Mouse (Mus musculus) thymus, postnatal 0 days (tissue): ENCODE measurements around the gene Olfr876. TPM values are rescaled to one million over a fixed set of nuclear protein-coding genes. Genes with fewer than 3 reads are reported as not detected.

Source experiments
- DNase-seq: peaks from one replicate; pipeline ENCODE4 v3.0.0-alpha.2; 2015; ENCODE audit warnings: low spot score
- polyA plus RNA-seq: library from polyadenylated mRNA; unstranded; fragments of >200 nt; fragmentation: Nextera tagmentation; extraction: Ambion mirVana; gene quantifications from 2 replicates; pipeline ENCODE4 v1.2.1, GENCODE M21; 2015

Olfr876 gene
- polyA plus RNA-seq, result not detected in 2 replicates

DNA sequence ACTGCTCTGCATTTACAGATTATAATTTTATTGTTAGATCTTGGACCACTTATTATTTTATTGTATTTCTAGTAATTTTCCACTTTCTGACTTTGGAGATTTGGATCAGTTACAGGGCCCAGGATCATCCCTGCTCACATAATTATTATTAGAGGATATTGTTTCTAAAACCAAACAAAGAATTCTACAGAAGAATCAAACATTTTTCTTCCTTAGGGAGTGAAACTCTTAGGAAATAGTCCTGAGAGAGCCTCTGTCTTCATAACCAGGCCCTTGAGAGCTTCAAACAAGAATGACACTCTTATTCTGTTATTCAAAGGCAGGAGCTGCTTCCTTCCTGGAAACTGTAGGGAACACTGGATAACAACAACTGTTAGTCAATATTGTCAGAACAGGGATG is at the start of gene Olfr876:
Gene Olfr876, plus strand, starts transcription at position 301 of the 400 bp plus-strand sequence.
- DNase-seq, result no peak

DNA sequence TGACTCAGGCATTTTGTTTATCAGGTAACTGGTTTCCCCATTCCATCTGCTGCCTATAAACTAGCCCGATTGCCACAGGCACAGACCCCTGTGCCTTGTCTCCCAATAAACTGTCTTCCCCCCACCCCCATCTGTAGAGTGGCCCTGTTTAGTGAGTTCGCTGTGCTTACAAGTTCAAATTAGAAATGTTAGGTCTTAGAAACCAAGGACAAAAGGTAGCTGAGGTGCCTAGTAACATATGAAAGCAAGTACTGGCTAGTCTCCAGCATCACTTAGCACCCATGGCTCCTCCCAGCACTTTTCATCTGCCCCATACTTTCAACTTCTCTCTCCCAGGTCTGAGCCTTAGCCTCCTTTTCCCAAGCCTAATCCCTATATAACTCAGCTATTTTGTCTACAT is 41.1 kb upstream of the Olfr876 start:
- no peak for DNase-seq

DNA sequence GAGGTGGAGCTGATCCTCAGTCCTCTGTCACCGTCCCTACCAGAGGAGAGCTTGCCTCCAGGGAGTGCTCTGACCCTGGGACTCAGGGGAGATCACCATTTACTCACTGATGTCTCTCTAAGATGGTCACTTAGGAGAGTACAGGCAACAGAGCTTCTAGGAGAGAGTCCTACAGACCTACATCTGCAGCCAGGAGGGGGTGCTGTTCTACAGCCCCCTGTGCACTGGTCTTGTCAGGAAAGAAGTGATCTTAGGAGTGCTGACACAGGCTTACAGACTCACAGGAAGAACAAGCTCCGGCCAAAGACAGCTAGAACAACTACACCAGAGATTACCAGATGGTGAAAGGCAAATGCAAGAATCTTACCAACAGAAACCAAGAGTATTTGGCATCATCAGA is 40.3 kb upstream of the Olfr876 start:
- DNase-seq, result no peak

DNA sequence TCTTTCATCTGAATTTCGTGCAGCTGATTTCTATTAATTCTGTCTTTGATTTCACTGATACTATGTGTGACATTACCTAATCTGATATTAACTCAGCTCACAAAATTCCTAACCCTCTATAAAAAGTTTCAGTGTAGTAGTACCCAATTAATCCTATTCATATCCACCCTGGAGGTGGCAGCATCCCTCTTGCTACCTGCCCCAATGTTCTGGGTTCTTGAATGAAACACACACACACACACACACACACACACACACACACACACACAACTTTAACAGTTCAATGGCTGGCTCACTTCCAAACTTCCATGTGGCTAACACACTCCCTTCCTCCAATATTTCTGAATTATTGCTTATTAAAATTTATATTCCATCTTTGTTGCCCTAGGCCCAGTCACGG is 32.2 kb upstream of the Olfr876 start:
- DNase-seq, result no peak

DNA sequence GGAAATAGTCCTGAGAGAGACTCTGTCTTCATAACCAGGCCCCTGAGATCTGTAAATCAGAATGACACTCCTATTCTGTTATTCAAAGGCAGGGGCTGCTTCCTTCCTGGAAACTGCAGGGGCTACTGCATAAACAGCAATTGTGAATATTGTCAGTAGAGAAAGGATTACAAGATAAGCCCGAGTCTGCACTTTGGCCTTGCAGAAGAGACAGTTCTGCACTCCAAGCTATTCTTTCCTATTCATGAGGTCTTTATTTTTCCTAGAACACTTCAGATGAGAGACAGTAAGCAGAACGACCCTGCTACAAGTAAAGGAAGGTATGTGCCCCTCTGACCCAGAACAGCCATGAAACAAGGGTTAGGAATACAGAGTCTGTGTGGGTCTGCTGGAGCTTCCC is 31.1 kb upstream of the Olfr876 start, which contains the start of gene Olfr875:
Gene Olfr875, plus strand, starts transcription at position 99 of the 400 bp plus-strand sequence.
- no peak for DNase-seq

DNA sequence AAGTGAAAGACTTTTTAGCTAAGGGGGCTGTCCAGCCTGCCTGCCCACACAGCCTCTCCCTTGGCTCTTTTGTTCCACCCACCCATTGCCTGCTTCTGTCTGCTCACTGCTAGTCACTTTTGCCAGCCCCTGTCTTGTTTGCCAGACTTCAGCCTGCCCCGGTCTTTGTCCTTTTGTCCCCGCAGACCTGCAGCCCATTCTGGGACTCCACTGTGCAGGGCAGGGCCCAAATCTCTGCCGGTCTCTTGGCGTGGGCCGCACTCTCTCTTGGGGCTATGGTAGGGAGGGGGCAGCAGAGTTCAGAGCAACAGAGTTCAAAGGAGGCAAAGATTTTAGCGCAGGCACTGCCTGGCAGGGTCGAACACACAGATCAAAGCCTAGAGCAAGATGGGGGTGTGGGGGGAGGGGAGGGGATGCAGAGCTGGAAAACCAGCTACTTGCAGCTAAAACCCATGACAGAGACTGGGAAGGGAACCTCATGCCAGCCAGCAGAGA is 20.0 kb upstream of the Olfr876 start:
- DNase-seq, result no peak

DNA sequence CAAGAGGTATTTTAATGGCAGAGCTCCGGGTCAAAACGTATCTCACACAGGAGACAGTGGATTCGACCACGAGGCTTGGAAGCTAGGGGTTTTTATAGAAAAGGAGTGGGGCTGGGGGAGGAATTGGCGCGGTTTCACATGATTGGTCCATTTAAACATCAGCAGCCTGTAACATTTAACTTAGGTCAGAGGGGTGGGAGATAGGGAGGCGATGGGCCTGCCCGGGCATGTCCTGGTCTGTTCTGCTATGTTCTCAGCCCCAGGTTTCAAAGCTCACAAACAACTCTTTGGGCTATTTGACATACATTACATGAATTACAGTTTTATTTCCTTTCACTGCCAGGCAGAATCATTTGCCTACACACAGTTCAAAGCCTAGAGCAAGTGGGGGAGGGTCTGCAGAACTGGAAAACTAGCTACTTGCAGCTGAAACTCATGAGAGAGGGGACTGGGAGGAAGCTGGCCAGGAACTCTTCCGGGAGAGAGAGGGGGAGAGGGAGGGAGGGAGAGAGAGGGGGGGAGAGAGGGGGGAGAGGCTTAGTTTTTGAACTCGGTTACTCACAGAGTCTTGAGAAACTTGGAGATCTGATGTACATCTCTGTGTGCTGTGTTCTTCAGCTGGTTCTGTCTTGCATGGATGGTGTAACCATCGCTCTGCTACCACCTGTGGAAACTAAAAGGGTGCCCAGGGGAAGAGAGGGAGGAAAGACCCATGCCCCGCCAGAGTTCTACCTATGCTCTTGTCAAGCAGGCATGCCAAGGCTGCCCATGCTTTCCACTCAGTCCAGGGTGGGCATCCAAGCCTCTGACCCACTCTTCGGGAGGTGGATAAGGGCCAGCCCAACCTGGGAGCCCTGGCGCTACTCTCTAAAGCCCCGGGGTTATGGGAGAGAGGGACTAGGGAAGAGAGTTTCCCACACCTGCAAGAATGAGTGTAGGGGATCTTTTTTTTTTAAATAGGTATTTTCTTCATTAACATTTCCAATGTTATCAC is 19.1 kb upstream of the Olfr876 start:
- DNase-seq, result peak; percentile 1

DNA sequence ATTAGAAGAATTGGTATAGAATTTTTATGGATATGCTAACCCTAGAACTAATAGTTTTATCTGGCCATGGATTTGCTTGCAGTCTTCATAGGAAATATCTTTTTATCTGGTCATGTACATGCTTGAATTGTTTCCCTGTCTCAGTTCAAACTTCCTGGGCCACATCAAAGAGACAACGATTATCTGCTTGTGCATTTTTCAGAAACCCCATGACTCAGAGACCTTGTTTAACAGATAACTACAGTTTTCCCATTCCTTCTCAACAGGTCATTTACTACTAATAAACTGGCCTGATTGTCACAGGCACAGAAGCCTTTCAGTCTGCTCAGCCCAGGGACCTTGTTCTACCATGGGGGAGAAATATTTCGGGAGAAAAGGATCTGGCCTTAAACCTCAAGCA is 16.4 kb upstream of the Olfr876 start:
- DNase-seq, result no peak

DNA sequence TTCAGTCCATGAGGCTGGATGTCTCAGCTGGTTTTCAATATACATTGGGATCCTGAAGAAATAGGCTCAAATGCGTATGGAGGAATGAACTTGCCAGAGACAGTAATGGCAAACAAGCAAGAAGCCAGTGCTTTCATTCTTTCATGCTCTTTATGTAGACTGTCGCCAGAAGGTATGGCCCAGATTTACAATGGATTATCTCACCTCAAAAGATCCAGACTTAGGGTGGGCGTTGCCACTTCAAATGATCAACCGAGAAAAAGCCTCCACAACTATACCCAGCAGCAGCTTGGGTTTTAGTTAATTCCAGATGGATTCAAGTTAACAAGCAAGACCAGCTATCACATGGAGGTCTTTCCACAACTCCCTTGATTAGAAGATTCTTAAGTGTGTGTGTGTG is 776 bp upstream of the Olfr876 start:
- no peak for DNase-seq

DNA sequence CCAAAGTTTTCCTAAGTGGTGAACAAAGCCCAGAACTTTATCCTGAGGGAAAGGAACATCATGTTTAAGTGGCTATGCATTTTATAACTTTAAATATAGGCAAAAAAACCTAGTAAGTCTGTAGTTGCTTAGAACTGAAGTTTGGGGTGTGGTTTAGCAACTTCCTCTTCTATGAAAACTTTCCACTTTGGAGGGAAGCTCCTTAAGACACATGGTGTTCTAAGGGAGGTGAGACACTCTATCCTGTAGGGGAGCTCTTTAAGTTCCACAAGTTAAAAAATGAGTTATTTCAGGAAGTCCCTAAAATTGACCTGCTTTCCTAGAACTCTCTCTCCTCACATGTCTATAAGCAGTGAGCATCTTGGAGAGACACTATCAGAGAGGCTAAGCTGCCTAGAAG is 4.4 kb downstream of the Olfr876 start:
- no peak for DNase-seq

DNA sequence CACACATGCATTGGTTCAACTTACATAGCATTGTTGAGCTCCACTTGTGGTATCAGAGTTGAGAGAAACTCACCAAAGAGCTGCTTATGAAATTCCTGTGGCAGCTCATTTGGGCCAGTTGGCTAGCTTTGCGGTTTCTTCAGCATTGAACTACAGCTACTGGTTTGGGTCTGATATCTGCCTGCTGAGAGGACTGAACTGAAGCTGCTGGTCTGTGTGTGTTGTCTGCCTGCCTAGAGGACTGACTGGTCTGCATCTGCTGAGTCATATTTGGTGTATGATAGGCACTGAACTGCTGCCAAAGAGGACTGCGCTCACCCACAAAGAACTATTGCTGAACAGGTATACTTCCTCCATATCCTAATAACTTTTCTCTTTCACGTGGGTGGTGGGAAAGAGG is 5.6 kb downstream of the Olfr876 start:
- no peak for DNase-seq

DNA sequence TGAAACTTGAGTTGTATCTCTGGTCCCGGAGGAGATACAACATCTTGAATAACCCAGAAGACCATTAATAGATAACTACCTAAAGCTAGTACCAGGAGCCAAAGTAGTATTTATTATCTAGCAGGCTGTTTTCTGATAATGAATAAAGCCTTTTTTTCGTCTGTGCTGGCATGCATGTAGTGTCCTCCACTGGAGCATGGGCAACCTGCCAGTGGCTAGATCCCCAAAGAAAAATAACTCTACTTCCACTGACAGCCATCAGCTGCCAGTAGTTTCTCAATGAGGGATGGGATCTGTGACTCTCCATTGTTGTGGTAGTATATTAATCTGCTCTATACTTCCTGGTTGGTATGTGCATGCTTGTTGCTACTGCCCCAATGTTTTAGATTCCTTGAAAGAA is 6.1 kb downstream of the Olfr876 start:
- no peak for DNase-seq

DNA sequence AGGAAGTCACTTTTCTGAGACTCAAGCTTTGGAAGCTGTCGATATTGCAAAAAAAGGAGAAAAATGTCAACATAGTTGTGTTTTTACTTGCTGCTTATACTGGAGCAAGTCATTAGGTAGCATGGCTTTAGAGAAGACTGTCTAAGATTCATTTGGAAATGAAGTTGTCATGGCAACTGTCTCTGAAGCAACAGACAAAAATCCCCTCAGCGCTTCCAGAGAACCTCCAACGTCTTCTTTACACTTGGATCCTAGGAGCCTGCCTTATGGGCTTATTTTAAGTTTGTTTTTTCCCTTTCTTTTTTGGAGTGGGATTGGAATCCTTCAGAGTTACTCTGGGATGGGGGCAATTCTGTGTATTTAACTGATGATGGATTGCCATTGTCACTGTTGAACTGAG is 11.9 kb downstream of the Olfr876 start:
- no peak for DNase-seq

DNA sequence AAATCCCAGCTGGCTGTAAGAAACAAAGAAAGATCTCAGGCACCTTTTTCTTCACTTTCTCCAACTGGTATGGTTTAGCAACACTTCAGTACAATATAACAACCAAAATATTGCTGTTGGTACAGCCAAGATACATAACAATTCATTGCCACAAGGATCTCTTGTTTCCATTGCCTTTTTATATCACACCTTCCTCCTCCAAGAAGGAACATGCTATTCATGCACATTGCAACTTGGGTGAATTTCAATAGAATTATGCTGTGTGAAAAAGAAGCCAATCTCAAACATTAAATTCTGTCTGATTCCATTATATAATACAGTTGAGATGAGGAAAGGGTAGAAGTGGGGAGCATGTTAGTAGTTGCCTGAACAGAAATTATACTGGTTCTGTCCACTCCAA is 27.1 kb downstream of the Olfr876 start:
- no peak for DNase-seq

DNA sequence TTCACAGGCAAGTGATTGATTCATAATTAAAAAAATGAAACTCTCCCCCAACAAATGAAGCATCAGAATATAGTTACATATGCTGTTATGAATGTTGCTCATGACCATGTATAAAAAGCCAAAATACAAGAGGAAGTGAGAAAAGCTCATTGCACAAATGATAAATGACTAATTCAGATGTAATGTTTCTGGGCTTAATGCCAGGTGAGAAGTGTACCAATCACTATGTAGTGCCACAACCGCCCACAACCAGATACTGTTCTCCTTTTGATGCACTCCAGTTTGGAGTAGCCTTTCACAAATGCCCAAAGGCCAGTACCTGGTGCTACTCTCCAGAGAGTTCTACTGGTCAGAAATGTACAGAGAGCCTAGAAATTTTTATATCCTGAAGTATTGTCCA is 30.5 kb downstream of the Olfr876 start:
- no peak for DNase-seq

DNA sequence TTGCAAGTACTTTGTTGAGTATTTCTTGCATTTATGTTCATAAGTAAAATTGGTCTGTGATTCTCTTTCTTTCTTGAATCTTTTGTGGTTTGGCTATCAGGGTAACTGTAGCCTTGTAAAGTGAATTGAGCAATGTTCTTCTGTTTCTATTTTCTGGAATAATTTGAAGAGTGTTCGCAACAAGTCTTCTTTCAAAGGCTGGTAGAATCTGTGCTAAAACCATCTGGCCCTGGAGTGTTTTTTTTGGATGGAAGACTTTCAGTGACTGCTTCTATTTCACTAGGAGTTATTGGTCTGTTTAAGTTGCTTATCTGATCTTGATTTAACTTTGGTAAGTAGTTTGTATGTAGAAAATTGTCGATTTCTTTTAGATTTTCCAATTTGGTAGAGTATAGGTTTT is 46.4 kb downstream of the Olfr876 start:
- no peak for DNase-seq

DNA sequence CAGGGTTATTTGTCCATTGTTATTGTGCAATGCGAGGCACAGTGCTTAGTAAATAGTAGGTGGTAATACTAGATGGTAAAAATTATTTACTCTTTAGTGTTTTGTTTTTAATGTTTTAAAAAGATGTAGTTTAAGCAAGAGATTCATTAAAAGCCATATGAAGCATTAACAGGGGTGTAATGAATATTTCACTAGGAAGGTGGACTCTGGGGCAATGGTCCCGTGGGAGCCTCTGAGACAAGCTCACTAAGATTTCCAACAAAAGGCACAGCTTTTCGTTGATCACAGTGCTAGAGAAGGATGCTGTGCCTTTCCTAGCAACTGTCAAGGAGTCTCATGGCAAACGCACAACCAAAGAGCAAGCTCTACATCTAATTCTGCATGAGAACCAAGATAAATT is 51.1 kb downstream of the Olfr876 start, which contains the start of gene Olfr877:
Gene Olfr877, plus strand, starts transcription at position 301 of the 400 bp plus-strand sequence.
- no peak for DNase-seq

Other genes with a start within 250 kb of the Olfr876 start
- 10.7 and 11.2 TPM in 2 replicates for gene Siae, start 247.3 kb upstream of the Olfr876 start, polyA plus RNA-seq
- 2.8 and 4.3 TPM in 2 replicates for gene Spa17, start 189.3 kb upstream of the Olfr876 start, polyA plus RNA-seq
- gene Tbrg1, start 145.7 kb upstream of the Olfr876 start, polyA plus RNA-seq, result 111 and 115 TPM in 2 replicates
- not detected in 2 replicates for gene Panx3, start 133.8 kb upstream of the Olfr876 start, polyA plus RNA-seq
- gene Olfr160, start 86.8 kb upstream of the Olfr876 start, polyA plus RNA-seq, result not detected in 2 replicates
- not detected in 2 replicates for gene Olfr874, start 57.9 kb upstream of the Olfr876 start, polyA plus RNA-seq
- gene Olfr875, start 31.2 kb upstream of the Olfr876 start, polyA plus RNA-seq, result not detected in 2 replicates
- not detected in 2 replicates for gene Olfr877, start 51.2 kb downstream of the Olfr876 start, polyA plus RNA-seq
- not detected in 2 replicates for gene Olfr145, start 93.7 kb downstream of the Olfr876 start, polyA plus RNA-seq
- not detected in 2 replicates for gene Olfr878, start 114.8 kb downstream of the Olfr876 start, polyA plus RNA-seq
- gene Olfr881, start 188.8 kb downstream of the Olfr876 start, polyA plus RNA-seq, result not detected in 2 replicates
- not detected in 2 replicates for gene Olfr883, start 222.8 kb downstream of the Olfr876 start, polyA plus RNA-seq
- gene Olfr884, start 243.5 kb downstream of the Olfr876 start, polyA plus RNA-seq, result not detected in 2 replicates